Mouse (Mus musculus) gastrocnemius, postnatal 36 days (tissue): Measurements from ENCODE around the gene Hoxa13. TPM values are rescaled to one million over a fixed set of nuclear protein-coding genes. Genes with fewer than 3 reads are reported as not detected.

Source experiments
- DNase-seq, 2 experiments: peaks; one replicate each; pipeline ENCODE4 v3.0.0; 2022
- intact Hi-C: fragments of 180-260 bp; cut with DNase I; formaldehyde crosslinking; loops from one replicate; pipeline ENCODE4 v1.15.1; 2025
- microRNA-seq, 2 experiments: library from miRNA; unstranded; fragments of <30 nt; microRNA quantifications; one replicate each; pipeline ENCODE4 v1.2.0; 2021
- total RNA-seq, 2 experiments: library from RNA; stranded (reverse); gene quantifications; 2 replicates each; pipeline ENCODE4 v1.2.3; 2021

Hoxa13 gene
- total RNA-seq, 2 experiments from 2014 or later = 2.4 to 3.6 TPM

- peak in 1 of 2 experiments; percentile 47 for DNase-seq
- intact Hi-C loops = loop anchor here (10.0 kb wide), 1 partner anchor 832 kb away; no protein-coding TSS in a partner anchor
Measured at GRCm38 (mm10) chr6:52216691-52217458, 43.8 kb downstream of the Hoxa13 start.

GRCm38 (mm10) chr6:52215771-52216535 lies 44.7 kb downstream of the Hoxa13 start:
- intact Hi-C loops = loop anchor here (10.0 kb wide), 1 partner anchor 831 kb away; no protein-coding TSS in a partner anchor
- DNase-seq = no peak

GRCm38 (mm10) chr6:52215070-52215469 lies 45.6 kb downstream of the Hoxa13 start:
- intact Hi-C loops = loop anchor here (10.0 kb wide), 1 partner anchor 830 kb away; no protein-coding TSS in a partner anchor

GRCm38 (mm10) chr6:52214271-52214670 lies 46.4 kb downstream of the Hoxa13 start:
- DNase-seq = no peak
- intact Hi-C loops = loop anchor here (10.0 kb wide), 1 partner anchor 829 kb away; no protein-coding TSS in a partner anchor

More at GRCm38 (mm10) chr6:52215070-52215469, 45.6 kb downstream of the Hoxa13 start:
- no peak for DNase-seq

GRCm38 (mm10) chr6:52213119-52213986 lies 47.3 kb downstream of the Hoxa13 start, which contains the start of the genes Hoxa3 and Gm28308:
Gene Hoxa3, minus strand, starts transcription at chr6:52213336.
Gene Gm28308, minus strand, starts transcription at chr6:52213339.
- intact Hi-C loops = loop anchor here (10.0 kb wide), 1 partner anchor 829 kb away; no protein-coding TSS in a partner anchor
- DNase-seq = peak; percentile 64 to 71

- intact Hi-C loops = loop anchor here (10.0 kb wide), 1 partner anchor 828 kb away; no protein-coding TSS in a partner anchor
- peak in 1 of 2 experiments; percentile 41 for DNase-seq
Measured at GRCm38 (mm10) chr6:52212556-52213118, 48.0 kb downstream of the Hoxa13 start.

GRCm38 (mm10) chr6:52211961-52212360 lies 48.7 kb downstream of the Hoxa13 start:
- peak in 1 of 2 experiments; percentile 32 for DNase-seq
- intact Hi-C loops = loop anchor here (10.0 kb wide), 1 partner anchor 827 kb away; no protein-coding TSS in a partner anchor

GRCm38 (mm10) chr6:52211170-52211935 lies 49.3 kb downstream of the Hoxa13 start:
- DNase-seq = peak; percentile 63 to 73
- intact Hi-C loops = loop anchor here (10.0 kb wide), 1 partner anchor 827 kb away; no protein-coding TSS in a partner anchor

- DNase-seq = no peak
- intact Hi-C loops = loop anchor here (5.0 to 10.0 kb wide), 3 partner anchors 47 to 825 kb away; partner anchors contain the start of gene Hoxa2
Measured at GRCm38 (mm10) chr6:52209685-52210046, 51.0 kb downstream of the Hoxa13 start.

- intact Hi-C loops = loop anchor here (5.0 kb wide), 2 partner anchors 47 to 337 kb away; partner anchors contain the start of gene Hoxa2
- DNase-seq = no peak
Measured at GRCm38 (mm10) chr6:52208868-52209684, 51.6 kb downstream of the Hoxa13 start.

GRCm38 (mm10) chr6:52208072-52208867 lies 52.4 kb downstream of the Hoxa13 start, which contains the start of gene Hoxa6:
Gene Hoxa6, minus strand, starts transcription at chr6:52208722.
- DNase-seq = peak; percentile 36 to 40

More at GRCm38 (mm10) chr6:52208072-52208867, 52.4 kb downstream of the Hoxa13 start, which contains the start of gene Hoxa6:
- intact Hi-C loops = loop anchor here (5.0 kb wide), 2 partner anchors 46 to 336 kb away; partner anchors contain the start of gene Hoxa2

Small RNAs within 50 kb of the gene (microRNA-seq; reads per million reads assigned to microRNA genes)
- gene Mir196b = 9,027 to 9,576 reads per million in 2 experiments

Other genes with a start within 250 kb of the Hoxa13 start
- gene Skap2, start 248.3 kb downstream of the Hoxa13 start, total RNA-seq = 1 to 10 TPM; 2.1 to 3.6 TPM
- gene Hoxa1, start 102.6 kb downstream of the Hoxa13 start, total RNA-seq = under 1 TPM; 0.13 to 0.15 TPM
- under 1 TPM in 1 of 2 experiments, not detected in 1; 0.22 TPM for gene Hoxa2, start 96.0 kb downstream of the Hoxa13 start, total RNA-seq
- not detected for gene 5730596B20Rik, start 83.4 kb downstream of the Hoxa13 start, total RNA-seq
- gene Hoxa4, start 69.1 kb downstream of the Hoxa13 start, total RNA-seq = 1 to 10 TPM; 2.0 TPM
- 1 to 10 TPM; 1.6 to 2.0 TPM for gene Hoxa5, start 56.3 kb downstream of the Hoxa13 start, total RNA-seq
- gene Hoxa6, start 52.2 kb downstream of the Hoxa13 start, total RNA-seq = 1 to 10 TPM; 1.3 to 1.8 TPM
- 1 to 10 TPM; 1.9 to 2.2 TPM for gene Hoxa3, start 47.5 kb downstream of the Hoxa13 start, total RNA-seq
- gene Gm28308, start 47.5 kb downstream of the Hoxa13 start, total RNA-seq = under 1 TPM in 1 of 2 experiments, not detected in 1; 0.71 TPM
- gene Hoxa7, start 39.0 kb downstream of the Hoxa13 start, total RNA-seq = 1 to 10 TPM; 3.7 to 4.0 TPM
- gene Hoxa9, start 29.8 kb downstream of the Hoxa13 start, total RNA-seq = 1 to 10 TPM; 3.9 to 6.8 TPM
- 10 to 100 TPM; 13.6 to 16.9 TPM for gene Hoxa10, start 20.0 kb downstream of the Hoxa13 start, total RNA-seq
- gene Hoxa11, start 15.1 kb downstream of the Hoxa13 start, total RNA-seq = 1 to 10 TPM; 2.0 to 2.7 TPM
- not detected for gene Evx1, start 52.6 kb upstream of the Hoxa13 start, total RNA-seq